Mouse (Mus musculus) stomach, embryonic 14.5 days (tissue): ENCODE results near the gene Rbbp8nl. TPM values are rescaled to one million over a fixed set of nuclear protein-coding genes. Genes with fewer than 3 reads are reported as not detected.

ENCODE experiments used
- ATAC-seq: fragments of 200-750 bp; cut with Nextera tagmentation; 2 replicates; pipeline ENCODE4 v1.8.0; 2017; ENCODE audit warnings: low read depth, moderate TSS enrichment; ENCODE audit not compliant: insufficient number of reproducible peaks, insufficient read depth, low FRiP score
- H3K27ac ChIP-seq: fragments of 300-500 bp; sonication (generic); 2 replicates; pipeline ENCODE4 v1.5.1; 2014; ENCODE audit warnings: mild to moderate bottlenecking, low read length, moderate library complexity, mixed read lengths
- H3K27me3 ChIP-seq: fragments of 300-500 bp; sonication (generic); 2 replicates; pipeline ENCODE4 v1.6.1; 2014; ENCODE audit warnings: low read length, control low read depth, mixed read lengths; ENCODE audit not compliant: control insufficient read depth, insufficient read depth
- H3K36me3 ChIP-seq: fragments of 300-500 bp; sonication (generic); 2 replicates; pipeline ENCODE4 v1.6.1; 2014; ENCODE audit warnings: mild to moderate bottlenecking, control low read depth, low read length, moderate library complexity, mixed read lengths; ENCODE audit not compliant: control insufficient read depth, insufficient read depth
- H3K4me1 ChIP-seq: fragments of 300-500 bp; sonication (generic); 2 replicates; pipeline ENCODE4 v1.6.1; 2014; ENCODE audit warnings: low read length, control low read depth, mixed read lengths; ENCODE audit not compliant: control insufficient read depth, insufficient read depth
- H3K4me2 ChIP-seq: fragments of 300-500 bp; sonication (generic); replicated peaks from 2 replicates; pipeline ENCODE4 v1.6.1; 2014; ENCODE audit warnings: low read depth, low read length, control low read depth
- H3K4me3 ChIP-seq: fragments of 300-500 bp; sonication (generic); 2 replicates; pipeline ENCODE4 v1.5.1; 2014; ENCODE audit warnings: low read depth, low read length, control low read depth
- H3K9ac ChIP-seq: fragments of 300-500 bp; sonication (generic); replicated peaks from 2 replicates; pipeline ENCODE4 v1.6.1; 2014; ENCODE audit warnings: low read depth, mild to moderate bottlenecking, control low read depth, low read length, moderate library complexity, mixed read lengths
- H3K9me3 ChIP-seq: fragments of 300-500 bp; sonication (generic); 2 replicates; pipeline ENCODE4 v1.6.1; 2016; ENCODE audit warnings: low read depth, low read length, control low read depth; ENCODE audit not compliant: control insufficient read depth
- WGBS: fragments of 180-500 bp; shearing (Covaris S2); extraction: QIAGEN DNeasy Blood & Tissue Kit; methylation state at CpG from one replicate; pipeline ENCODE4 v1.1.7; 2014; 5-methylcytosine and 5-hydroxymethylcytosine counted together
- polyA plus RNA-seq: library from polyadenylated mRNA; unstranded; fragments of >200 nt; fragmentation: Nextera tagmentation; extraction: Ambion mirVana; gene quantifications from 2 replicates; pipeline ENCODE4 v1.2.1, GENCODE M21; 2014

Gene Rbbp8nl
- polyA plus RNA-seq, 1 experiment from 2014 or later, result 3.1 TPM

DNA sequence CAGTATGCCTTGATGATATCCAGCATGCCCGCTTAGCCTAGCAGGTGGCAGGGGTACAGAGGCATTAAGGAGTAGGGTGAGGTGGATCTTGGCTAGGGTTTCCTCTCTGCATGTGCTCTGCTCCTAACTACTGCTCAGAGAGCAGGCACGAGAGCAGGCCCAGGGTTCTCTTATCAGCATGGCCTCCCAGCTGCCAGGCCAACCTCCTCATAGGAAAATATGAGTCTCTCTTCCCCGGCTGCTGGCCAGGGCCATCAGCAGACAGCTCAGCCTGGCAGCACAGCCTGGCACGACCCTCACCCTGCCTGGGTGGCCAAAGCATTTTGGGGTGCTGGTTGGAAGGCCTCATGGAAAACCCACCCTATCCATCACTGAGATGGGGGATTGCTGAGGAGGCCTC lies 21.5 kb upstream of the Rbbp8nl start:
- Histone ChIP-seq H3K9ac (no peak overlapping the region), H3K4me2 (no peak overlapping the region), H3K27me3 (no peaks in the 10 kb centered on the region), H3K36me3 (no peaks in the 10 kb centered on the region), H3K4me1 (0 out of 2 replicates have a peak, but pooled peaks cover 3% of the 10 kb centered on the region), H3K9me3 (no peaks in the 10 kb centered on the region), H3K27ac (no peak overlapping the region), H3K4me3 (no peak overlapping the region)
- 87% methylated on average over 4 of the region's 4 CpGs for WGBS
- no peak for ATAC-seq

DNA sequence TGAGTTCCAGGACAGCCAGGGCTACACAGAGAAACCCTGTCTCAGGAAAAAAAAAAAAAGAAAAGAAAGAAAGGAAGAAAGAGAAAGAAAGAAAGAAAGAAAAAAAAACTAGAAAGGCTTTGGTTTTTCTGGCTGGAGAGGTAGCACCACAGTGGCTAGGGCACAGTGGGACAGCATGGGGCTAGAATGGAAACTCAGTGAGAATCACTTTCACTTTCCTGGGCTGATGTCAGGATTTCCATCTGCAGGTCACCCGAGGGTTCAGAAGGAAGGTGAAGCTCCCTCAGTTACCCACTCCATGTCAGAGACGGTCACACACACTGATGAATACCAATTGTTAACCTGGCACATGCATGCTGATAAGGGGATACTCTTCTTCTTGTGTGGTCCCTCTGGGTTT lies 18.0 kb upstream of the Rbbp8nl start:
- no peak overlapping the region for H3K4me2 ChIP-seq
- H3K4me1 ChIP-seq, result 0 out of 2 replicates have a peak, but pooled peaks cover 3% of the 10 kb centered on the region
- H3K4me3 ChIP-seq, result no peak overlapping the region
- H3K9ac ChIP-seq, result no peak overlapping the region
- ATAC-seq, result no peak
- 54% methylated on average over 2 of the region's 2 CpGs for whole genome bisulfite sequencing
- H3K9me3 ChIP-seq, result no peaks in the 10 kb centered on the region
- H3K27ac ChIP-seq, result no peak overlapping the region
- H3K36me3 ChIP-seq, result no peaks in the 10 kb centered on the region
- H3K27me3 ChIP-seq, result no peaks in the 10 kb centered on the region

DNA sequence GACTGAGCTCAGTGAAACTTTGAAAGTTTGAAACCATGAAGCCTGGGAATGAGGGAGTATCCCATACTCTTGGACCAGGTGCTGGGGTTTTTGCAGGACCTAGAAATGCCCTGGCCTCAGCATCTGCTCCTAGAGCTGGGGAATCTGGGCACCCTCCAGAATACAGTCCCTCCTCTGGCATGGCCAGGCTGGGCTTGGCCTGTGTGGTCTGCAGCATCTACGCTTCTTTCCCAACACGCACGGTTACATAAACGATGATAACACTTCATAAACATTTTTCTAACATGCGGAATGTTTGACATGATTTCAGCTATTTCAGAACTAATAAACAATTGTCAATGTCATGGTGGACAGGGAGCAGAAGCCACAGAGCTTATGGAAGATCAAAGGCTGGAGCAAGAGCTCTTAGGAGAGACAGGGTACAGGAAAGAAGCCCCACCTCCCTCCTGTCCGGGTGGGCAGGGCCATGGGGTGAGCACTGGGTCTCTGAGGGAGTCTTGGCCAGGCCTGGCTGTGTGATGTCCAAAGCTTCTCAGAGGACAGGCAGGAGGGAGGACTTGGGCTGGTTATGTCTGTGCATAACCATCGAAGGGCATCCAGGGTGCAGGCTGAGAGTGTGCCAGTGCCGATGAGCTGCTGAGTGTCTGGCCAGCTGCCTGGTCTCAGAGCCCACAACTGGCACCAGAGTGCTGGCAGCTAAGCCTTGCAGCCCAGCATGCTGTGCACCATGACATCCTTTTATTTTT lies 16.9 kb upstream of the Rbbp8nl start:
- Histone ChIP-seq H3K9ac (no peak overlapping the region), H3K27ac (no peak overlapping the region), H3K9me3 (no peaks in the 10 kb centered on the region), H3K4me1 (0 out of 2 replicates have a peak, but pooled peaks cover 3% of the 10 kb centered on the region), H3K4me3 (no peak overlapping the region), H3K4me2 (no peak overlapping the region), H3K27me3 (no peaks in the 10 kb centered on the region), H3K36me3 (no peaks in the 10 kb centered on the region)
- WGBS, result 42% methylated on average over 8 of the region's 8 CpGs
- no peak for ATAC-seq

DNA sequence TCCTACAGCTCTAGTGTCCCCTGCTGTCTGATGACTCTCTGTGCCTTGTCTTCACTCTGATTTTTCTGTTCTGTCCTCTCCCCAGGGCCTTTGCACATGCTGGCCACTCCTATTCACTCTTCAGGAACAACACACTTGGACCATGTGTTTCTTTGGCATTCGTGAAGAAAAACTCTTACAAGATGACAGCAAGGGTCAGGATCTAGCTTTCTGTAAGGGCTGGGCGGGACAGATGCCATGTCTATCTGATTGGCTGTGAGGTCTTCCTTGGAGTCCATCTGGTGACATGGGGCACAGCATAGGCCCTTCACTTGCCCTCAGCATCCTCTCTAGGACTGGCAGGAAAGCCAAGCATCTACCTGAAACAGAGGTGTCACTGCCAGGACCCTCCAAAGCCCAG lies 16.3 kb upstream of the Rbbp8nl start:
- Histone ChIP-seq H3K27me3 (no peaks in the 10 kb centered on the region), H3K27ac (no peak overlapping the region), H3K4me1 (0 out of 2 replicates have a peak, but pooled peaks cover 3% of the 10 kb centered on the region), H3K4me2 (no peak overlapping the region), H3K9ac (no peak overlapping the region), H3K4me3 (no peak overlapping the region), H3K36me3 (no peaks in the 10 kb centered on the region), H3K9me3 (no peaks in the 10 kb centered on the region)
- no peak for ATAC-seq
- 70% methylated on average over 2 of the region's 2 CpGs for WGBS

DNA sequence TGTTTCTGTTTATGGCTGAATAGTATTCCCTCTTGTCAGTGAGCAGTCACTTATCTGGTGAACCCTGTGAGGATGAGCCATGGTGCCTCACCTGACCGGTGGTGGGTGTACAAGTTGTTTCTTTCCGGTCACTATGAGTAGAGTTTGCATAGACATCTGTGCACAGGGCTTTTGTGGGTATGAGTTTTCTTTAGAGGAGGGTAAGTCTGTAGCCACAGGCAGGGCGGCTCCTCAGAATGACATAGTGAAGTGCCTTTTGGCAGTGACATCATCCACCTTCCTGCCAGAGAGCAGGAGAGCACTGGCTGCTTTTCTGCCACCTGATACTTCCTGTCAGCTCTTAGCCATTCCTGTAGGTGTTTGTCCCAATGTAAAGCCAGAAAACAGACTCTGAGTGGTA lies 15.8 kb upstream of the Rbbp8nl start:
- H3K27ac ChIP-seq, result no peak overlapping the region
- no peaks in the 10 kb centered on the region for H3K36me3 ChIP-seq
- no peak overlapping the region for H3K4me2 ChIP-seq
- WGBS, result 80% methylated on average over 3 of the region's 3 CpGs
- no peak overlapping the region for H3K4me3 ChIP-seq
- H3K27me3 ChIP-seq, result no peaks in the 10 kb centered on the region
- H3K9ac ChIP-seq, result no peak overlapping the region
- H3K4me1 ChIP-seq, result 0 out of 2 replicates have a peak, but pooled peaks cover 3% of the 10 kb centered on the region
- H3K9me3 ChIP-seq, result no peaks in the 10 kb centered on the region
- ATAC-seq, result no peak

DNA sequence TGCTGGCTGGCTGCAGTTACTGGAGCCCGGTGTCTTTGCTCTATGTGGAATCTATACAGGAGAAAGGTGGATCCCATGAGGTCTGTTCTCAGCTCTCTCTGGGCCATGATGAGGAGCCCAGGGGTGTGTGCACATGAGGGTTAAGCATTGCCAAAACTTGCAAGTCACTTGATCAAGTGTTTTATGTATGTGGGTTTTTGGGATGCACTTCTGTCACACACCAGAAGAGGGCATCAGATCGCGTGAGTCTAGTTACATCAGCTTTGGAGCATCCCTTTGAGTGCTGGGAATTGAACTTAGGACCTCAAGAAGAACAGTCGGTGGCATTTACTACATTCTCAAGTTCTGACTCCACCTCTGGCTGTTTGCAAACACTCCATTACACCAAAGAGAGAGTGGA lies 14.9 kb upstream of the Rbbp8nl start:
- no peak for ATAC-seq
- Histone ChIP-seq H3K4me2 (no peak overlapping the region), H3K27me3 (no peaks in the 10 kb centered on the region), H3K36me3 (no peaks in the 10 kb centered on the region), H3K9me3 (no peaks in the 10 kb centered on the region), H3K4me1 (0 out of 2 replicates have a peak, but pooled peaks cover 3% of the 10 kb centered on the region), H3K4me3 (no peak overlapping the region), H3K9ac (no peak overlapping the region), H3K27ac (no peak overlapping the region)
- WGBS, result 58% methylated on average over 4 of the region's 4 CpGs

DNA sequence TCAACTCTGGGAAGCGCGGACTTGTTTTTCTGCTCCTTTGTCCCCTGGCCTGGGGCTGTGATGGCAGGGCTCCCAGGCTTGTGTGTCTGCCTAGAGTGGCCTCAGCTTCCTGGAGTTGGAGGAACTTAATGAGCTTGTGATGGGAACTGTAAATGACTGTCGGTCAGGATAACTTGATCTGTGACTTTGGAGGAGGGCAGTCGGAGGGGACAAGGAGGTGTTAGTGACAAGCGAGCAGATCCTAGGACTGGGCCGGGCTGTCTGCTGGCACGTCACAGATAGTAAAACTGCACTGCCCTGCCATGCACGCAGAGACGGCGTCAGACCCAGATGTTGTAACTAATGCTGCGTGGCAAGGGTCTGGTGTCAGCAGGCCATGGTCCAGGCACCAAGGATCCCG lies 13.8 kb upstream of the Rbbp8nl start:
- WGBS, result 75% methylated on average over 12 of the region's 12 CpGs
- Histone ChIP-seq H3K9ac (no peak overlapping the region), H3K4me3 (no peak overlapping the region), H3K4me2 (no peak overlapping the region), H3K9me3 (no peaks in the 10 kb centered on the region), H3K27ac (no peak overlapping the region), H3K4me1 (0 out of 2 replicates have a peak, but pooled peaks cover 3% of the 10 kb centered on the region), H3K27me3 (no peaks in the 10 kb centered on the region), H3K36me3 (no peaks in the 10 kb centered on the region)
- no peak for ATAC-seq

DNA sequence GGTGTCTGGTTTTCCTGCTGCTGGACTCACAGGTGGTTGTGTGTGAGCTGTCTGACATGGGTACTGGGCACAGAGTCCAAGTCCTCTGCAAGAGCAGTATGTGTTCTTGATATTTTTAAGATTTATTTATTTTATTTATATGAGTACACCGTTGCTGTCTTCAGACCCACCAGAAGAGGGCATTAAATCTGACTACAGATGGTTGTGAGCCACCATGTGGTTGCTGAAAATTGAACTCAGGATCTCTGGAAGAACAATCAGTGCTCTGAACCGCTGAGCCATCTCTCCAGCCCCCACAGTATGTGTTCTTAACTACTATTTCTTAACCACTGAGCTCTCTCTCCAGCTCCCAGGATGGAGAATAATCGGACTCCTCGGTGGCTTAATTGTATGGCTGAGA lies 12.5 kb upstream of the Rbbp8nl start:
- no peaks in the 10 kb centered on the region for H3K27me3 ChIP-seq
- 88% methylated on average over 4 of the region's 4 CpGs for WGBS
- H3K36me3 ChIP-seq, result no peaks in the 10 kb centered on the region
- H3K27ac ChIP-seq, result no peak overlapping the region
- no peak overlapping the region for H3K4me3 ChIP-seq
- no peak overlapping the region for H3K4me2 ChIP-seq
- H3K4me1 ChIP-seq, result 0 out of 2 replicates have a peak, but pooled peaks cover 3% of the 10 kb centered on the region
- H3K9ac ChIP-seq, result no peak overlapping the region
- no peak for ATAC-seq
- no peaks in the 10 kb centered on the region for H3K9me3 ChIP-seq

DNA sequence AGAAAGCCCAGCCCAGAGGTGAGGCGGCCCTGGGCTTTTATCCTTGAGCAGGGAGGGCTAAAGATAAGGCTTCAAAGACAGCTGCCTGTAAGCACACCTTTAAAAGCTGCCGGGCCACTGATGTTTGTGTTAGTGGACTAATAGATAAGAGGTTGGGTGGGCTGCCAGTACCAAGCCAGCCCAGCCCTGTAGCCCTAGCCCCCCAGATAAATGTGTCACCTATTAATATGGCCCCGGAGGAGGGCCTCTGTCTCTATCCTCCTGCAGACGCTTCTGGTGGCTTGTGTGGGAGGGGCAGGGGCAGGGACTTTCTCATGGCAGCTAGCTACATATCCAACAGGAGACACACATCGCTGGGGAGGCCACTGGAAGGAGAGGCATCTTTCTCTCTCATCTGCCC lies 11.1 kb upstream of the Rbbp8nl start:
- Histone ChIP-seq H3K27ac (no peak overlapping the region), H3K9me3 (no peaks in the 10 kb centered on the region), H3K9ac (no peak overlapping the region), H3K4me2 (no peak overlapping the region), H3K4me1 (no peaks in the 10 kb centered on the region), H3K27me3 (no peaks in the 10 kb centered on the region), H3K36me3 (no peaks in the 10 kb centered on the region), H3K4me3 (no peak overlapping the region)
- peak; percentile 86 for ATAC-seq
- WGBS, result 24% methylated on average over 5 of the region's 5 CpGs
